Mouse (Mus musculus): ENCODE measurements around the gene Psmc3ip. TPM values are rescaled to one million over a fixed set of nuclear protein-coding genes. Genes with fewer than 3 reads are reported as not detected.

Gene Psmc3ip
- polyA plus RNA-seq, 1 experiment from 2014 or later: 10.6 TPM

- DNase-seq (ENCODE audit: low spot score) (peak; percentile 99), ATAC-seq (ENCODE audit: low FRiP score, low TSS enrichment) (peak; percentile 96)
- TF ChIP-seq EP300 (optimal IDR thresholded peaks at IDR 0.05) (no peak), CTCF (IDR thresholded peaks at IDR 0.05; ENCODE audit: low read depth) (no peak)
- Histone ChIP-seq H3K36me3 (ENCODE audit: control insufficient read depth, insufficient read depth, low read length) (0 out of 2 replicates have a peak, but pooled peaks cover 2% of the 10 kb centered on the region), H3K9ac (ENCODE audit: low read length) (peak within 1 kb of the TSS; percentile 94), H3K9me3 (ENCODE audit: control insufficient read depth, low read length) (no peaks in the 10 kb centered on the region), H3K27ac (replicated peaks) (peak within 1 kb of the TSS; percentile 92), H3K4me1 (replicated peaks; ENCODE audit: control insufficient read depth, insufficient read depth) (peaks cover 13% of the 10 kb centered on the region), H3K4me2 (replicated peaks; ENCODE audit: low read depth) (peak within 1 kb of the TSS; percentile 86), H3K27me3 (ENCODE audit: control insufficient read depth, insufficient read depth, low read length) (no peaks in the 10 kb centered on the region), H3K4me3 (ENCODE audit: low read depth, low read length) (peak within 1 kb of the TSS; percentile 88)
- WGBS: under 1% methylated on average over 61 of the region's 61 CpGs
Observed at GRCm38 (mm10) chr11:101119761-101120544, 24.7 kb upstream of the Psmc3ip start, which contains the start of the genes Retreg3 and Tubg1. TSS of gene Retreg3 (minus strand) at chr11:101119893. TSS of gene Tubg1 (plus strand) at chr11:101119938.

GRCm38 (mm10) chr11:101119131-101119760 is 24.0 kb upstream of the Psmc3ip start:
- Histone ChIP-seq H3K9ac (ENCODE audit: low read length) (peak overlapping the region; percentile 94), H3K4me2 (replicated peaks; ENCODE audit: low read depth) (peak overlapping the region; percentile 86), H3K9me3 (ENCODE audit: control insufficient read depth, low read length) (no peaks in the 10 kb centered on the region), H3K36me3 (ENCODE audit: control insufficient read depth, insufficient read depth, low read length) (0 out of 2 replicates have a peak, but pooled peaks cover 2% of the 10 kb centered on the region), H3K4me3 (ENCODE audit: low read depth, low read length) (peak overlapping the region; percentile 88), H3K27ac (replicated peaks) (peak overlapping the region; percentile 92), H3K4me1 (replicated peaks; ENCODE audit: control insufficient read depth, insufficient read depth) (peaks cover 13% of the 10 kb centered on the region), H3K27me3 (ENCODE audit: control insufficient read depth, insufficient read depth, low read length) (no peaks in the 10 kb centered on the region)
- peak; percentile 79 for ATAC-seq (ENCODE audit: low FRiP score, low TSS enrichment)
- WGBS: 0% methylated on average over 34 of the region's 39 CpGs
- no peak for TF ChIP-seq EP300 (optimal IDR thresholded peaks at IDR 0.05)
- TF ChIP-seq CTCF (IDR thresholded peaks at IDR 0.05; ENCODE audit: low read depth): peak; percentile 63
- DNase-seq (ENCODE audit: low spot score): no peak

- WGBS: 25% methylated on average over 4 of the region's 4 CpGs
- Histone ChIP-seq H3K9me3 (ENCODE audit: control insufficient read depth, low read length) (no peaks in the 10 kb centered on the region), H3K27ac (replicated peaks) (no peak overlapping the region), H3K4me3 (ENCODE audit: low read depth, low read length) (peak overlapping the region; percentile 88), H3K9ac (ENCODE audit: low read length) (peak overlapping the region; percentile 94), H3K4me2 (replicated peaks; ENCODE audit: low read depth) (peak overlapping the region; percentile 86), H3K4me1 (replicated peaks; ENCODE audit: control insufficient read depth, insufficient read depth) (peaks cover 13% of the 10 kb centered on the region), H3K36me3 (ENCODE audit: control insufficient read depth, insufficient read depth, low read length) (peaks cover 4% of the 10 kb centered on the region; the same call in 1 of the 2 replicates), H3K27me3 (ENCODE audit: control insufficient read depth, insufficient read depth, low read length) (no peaks in the 10 kb centered on the region)
- DNase-seq (ENCODE audit: low spot score) (no peak), ATAC-seq (ENCODE audit: low FRiP score, low TSS enrichment) (no peak)
- TF ChIP-seq CTCF (IDR thresholded peaks at IDR 0.05; ENCODE audit: low read depth): no peak
- no peak for TF ChIP-seq EP300 (optimal IDR thresholded peaks at IDR 0.05)
Observed at GRCm38 (mm10) chr11:101118105-101118504, 22.9 kb upstream of the Psmc3ip start.

GRCm38 (mm10) chr11:101115564-101115963 is 20.3 kb upstream of the Psmc3ip start:
- no peak overlapping the region for H3K4me3 ChIP-seq (ENCODE audit: low read depth, low read length)
- peaks cover 9% of the 10 kb centered on the region for H3K4me1 ChIP-seq (replicated peaks; ENCODE audit: control insufficient read depth, insufficient read depth)
- no peak for ATAC-seq (ENCODE audit: low FRiP score, low TSS enrichment)
- no peak overlapping the region for H3K4me2 ChIP-seq (replicated peaks; ENCODE audit: low read depth)
- DNase-seq (ENCODE audit: low spot score): peak; percentile 21
- TF ChIP-seq EP300 (optimal IDR thresholded peaks at IDR 0.05): no peak
- H3K27ac ChIP-seq (replicated peaks): 0 out of 2 replicates have a peak overlapping the region, but pooled peaks have one; percentile 25
- no peak overlapping the region for H3K9ac ChIP-seq (ENCODE audit: low read length)
- H3K9me3 ChIP-seq (ENCODE audit: control insufficient read depth, low read length): no peaks in the 10 kb centered on the region
- H3K36me3 ChIP-seq (ENCODE audit: control insufficient read depth, insufficient read depth, low read length): peaks cover 3% of the 10 kb centered on the region; the same call in 1 of the 2 replicates
- 60% methylated on average over 2 of the region's 2 CpGs for WGBS
- no peaks in the 10 kb centered on the region for H3K27me3 ChIP-seq (ENCODE audit: control insufficient read depth, insufficient read depth, low read length)

- no peak for TF ChIP-seq CTCF (IDR thresholded peaks at IDR 0.05; ENCODE audit: low read depth)
- TF ChIP-seq EP300 (optimal IDR thresholded peaks at IDR 0.05): no peak
- WGBS: 87% methylated on average over 3 of the region's 3 CpGs
- Histone ChIP-seq H3K27me3 (ENCODE audit: control insufficient read depth, insufficient read depth, low read length) (no peaks in the 10 kb centered on the region), H3K4me2 (replicated peaks; ENCODE audit: low read depth) (no peak overlapping the region), H3K9ac (ENCODE audit: low read length) (no peak overlapping the region), H3K27ac (replicated peaks) (no peak overlapping the region), H3K4me3 (ENCODE audit: low read depth, low read length) (no peak overlapping the region), H3K9me3 (ENCODE audit: control insufficient read depth, low read length) (no peaks in the 10 kb centered on the region), H3K4me1 (replicated peaks; ENCODE audit: control insufficient read depth, insufficient read depth) (no peaks in the 10 kb centered on the region; the same call in 1 of the 2 replicates), H3K36me3 (ENCODE audit: control insufficient read depth, insufficient read depth, low read length) (peaks cover 3% of the 10 kb centered on the region; the same call in 1 of the 2 replicates)
- ATAC-seq (ENCODE audit: low FRiP score, low TSS enrichment) (no peak), DNase-seq (ENCODE audit: low spot score) (no peak)
Observed at GRCm38 (mm10) chr11:101112186-101112585, 16.9 kb upstream of the Psmc3ip start.

Data from stomach, postnatal 0 days (tissue).